Mouse (Mus musculus) stomach, postnatal 0 days (tissue): ENCODE data around the gene Gal3st2b. TPM values are rescaled to one million over a fixed set of nuclear protein-coding genes. Genes with fewer than 3 reads are reported as not detected.
"Not testable (repeated sequence)": the region's sequence is repeated elsewhere in the genome, so short reads cannot be mapped to it uniquely, and the experiment has no call there.

ENCODE experiments used
- ATAC-seq: fragments of 200-750 bp; cut with Nextera tagmentation; 2 replicates; pipeline ENCODE4 v1.8.0; 2017; ENCODE audit not compliant: low FRiP score, low TSS enrichment
- DNase-seq: peaks from one replicate; pipeline ENCODE4 v3.0.0-alpha.2; 2016; ENCODE audit warnings: low spot score
- H3K27ac ChIP-seq: fragments of 300-500 bp; sonication (generic); replicated peaks from 2 replicates; pipeline ENCODE4 v1.5.1; 2014; ENCODE audit warnings: mild to moderate bottlenecking, control low read depth
- H3K27me3 ChIP-seq: fragments of 300-500 bp; sonication (generic); 2 replicates; pipeline ENCODE4 v1.6.1; 2014; ENCODE audit warnings: low read length; ENCODE audit not compliant: control insufficient read depth, insufficient read depth
- H3K36me3 ChIP-seq: fragments of 300-500 bp; sonication (generic); 2 replicates; pipeline ENCODE4 v1.6.1; 2014; ENCODE audit warnings: low read length, mixed read lengths; ENCODE audit not compliant: control insufficient read depth, insufficient read depth
- H3K4me1 ChIP-seq: fragments of 300-500 bp; sonication (generic); replicated peaks from 2 replicates; pipeline ENCODE4 v1.6.1; 2014; ENCODE audit warnings: antibody characterized with exemption; ENCODE audit not compliant: control insufficient read depth, insufficient read depth
- H3K4me2 ChIP-seq: fragments of 300-500 bp; sonication (generic); replicated peaks from 2 replicates; pipeline ENCODE4 v1.6.1; 2014; ENCODE audit warnings: low read depth, mild to moderate bottlenecking, control low read depth, moderate library complexity
- H3K4me3 ChIP-seq: fragments of 300-500 bp; sonication (generic); 2 replicates; pipeline ENCODE4 v1.5.1; 2014; ENCODE audit warnings: low read depth, low read length, control low read depth
- H3K9ac ChIP-seq: fragments of 300-500 bp; sonication (generic); 2 replicates; pipeline ENCODE4 v1.6.1; 2014; ENCODE audit warnings: mild to moderate bottlenecking, low read length, control low read depth, mixed read lengths
- H3K9me3 ChIP-seq: fragments of 300-500 bp; sonication (generic); 2 replicates; pipeline ENCODE4 v1.6.1; 2016; ENCODE audit warnings: low read length; ENCODE audit not compliant: control insufficient read depth
- CTCF ChIP-seq: IDR thresholded peaks from 2 replicates; pipeline ENCODE4 v1.5.1; 2016; ENCODE audit warnings: antibody characterized with exemption, low read depth, mild to moderate bottlenecking, moderate library complexity
- EP300 ChIP-seq: optimal IDR thresholded peaks from 2 replicates; pipeline ENCODE3; 2016; ENCODE audit warnings: antibody characterized with exemption
- WGBS: fragments of 180-500 bp; shearing (Covaris S2); extraction: QIAGEN DNeasy Blood & Tissue Kit; methylation state at CpG from one replicate; pipeline ENCODE4 v1.1.7; 2014; 5-methylcytosine and 5-hydroxymethylcytosine counted together
- polyA plus RNA-seq: library from polyadenylated mRNA; unstranded; fragments of >200 nt; fragmentation: Nextera tagmentation; extraction: Ambion mirVana; gene quantifications from 2 replicates; pipeline ENCODE4 v1.2.1, GENCODE M21; 2015

Gene Gal3st2b
- polyA plus RNA-seq, 1 experiment from 2014 or later, result 0.07 TPM

DNA sequence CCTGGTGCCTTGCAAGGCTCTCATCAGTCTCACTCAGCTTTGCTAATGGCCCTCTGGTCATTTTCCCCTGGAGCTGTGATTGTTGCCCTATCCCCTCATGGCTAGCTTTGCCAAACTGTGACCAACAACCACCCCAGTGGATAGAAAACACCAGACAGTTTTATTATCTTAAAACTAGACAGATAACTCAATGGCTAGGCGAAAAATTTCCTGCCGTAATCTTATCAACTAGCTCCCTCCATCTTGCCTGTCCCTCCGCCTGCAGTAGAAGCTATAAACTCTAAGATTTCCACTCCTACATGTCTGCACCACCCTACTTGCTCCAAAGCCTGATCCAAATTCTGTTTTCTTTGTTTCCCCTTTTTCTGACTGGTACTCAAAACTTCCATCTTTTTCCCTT lies 68.1 kb downstream of the Gal3st2b start:
- H3K4me3 ChIP-seq, result no peak overlapping the region
- no peak for ATAC-seq

DNA sequence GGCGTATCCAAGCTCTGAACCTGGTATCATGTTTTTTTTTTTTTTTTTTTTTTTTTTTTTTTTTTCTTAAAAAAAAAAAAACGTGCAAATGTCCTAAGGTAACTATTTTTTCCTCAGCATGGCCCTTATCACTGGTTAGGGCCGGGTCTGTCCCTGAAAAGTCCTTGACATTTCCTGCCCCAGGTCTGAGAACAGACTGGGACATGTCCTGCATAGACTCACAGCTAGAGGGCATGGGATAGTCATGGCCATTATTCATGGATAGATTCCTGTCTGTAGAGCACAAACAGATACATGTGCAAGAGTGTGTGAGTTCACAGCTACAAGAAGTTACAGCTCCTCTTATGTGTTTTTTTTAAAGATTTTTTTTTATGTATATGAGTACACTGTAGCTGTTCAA lies 70.7 kb downstream of the Gal3st2b start:
- TF ChIP-seq CTCF (peak; percentile 20; the same call in 1 of the 2 replicates), EP300 (no peak)
- H3K4me1 ChIP-seq, result no peaks in the 10 kb centered on the region
- H3K9ac ChIP-seq, result no peak overlapping the region
- H3K36me3 ChIP-seq, result no peaks in the 10 kb centered on the region
- H3K27ac ChIP-seq, result no peak overlapping the region
- no peak for ATAC-seq
- no peak for DNase-seq
- H3K9me3 ChIP-seq, result no peaks in the 10 kb centered on the region
- 58% methylated on average over 3 of the region's 3 CpGs for WGBS
- H3K4me3 ChIP-seq, result no peak overlapping the region
- H3K4me2 ChIP-seq, result no peak overlapping the region
- no peaks in the 10 kb centered on the region for H3K27me3 ChIP-seq

More for the DNA sequence above, 68.1 kb downstream of the Gal3st2b start:
- WGBS, result 83% methylated on average over 3 of the region's 3 CpGs
- DNase-seq, result no peak
- no peaks in the 10 kb centered on the region for H3K27me3 ChIP-seq
- H3K4me1 ChIP-seq, result no peaks in the 10 kb centered on the region
- no peak overlapping the region for H3K9ac ChIP-seq
- no peak overlapping the region for H3K27ac ChIP-seq
- no peaks in the 10 kb centered on the region for H3K9me3 ChIP-seq
- TF ChIP-seq CTCF (no peak), EP300 (no peak)
- H3K36me3 ChIP-seq, result no peaks in the 10 kb centered on the region
- H3K4me2 ChIP-seq, result no peak overlapping the region

DNA sequence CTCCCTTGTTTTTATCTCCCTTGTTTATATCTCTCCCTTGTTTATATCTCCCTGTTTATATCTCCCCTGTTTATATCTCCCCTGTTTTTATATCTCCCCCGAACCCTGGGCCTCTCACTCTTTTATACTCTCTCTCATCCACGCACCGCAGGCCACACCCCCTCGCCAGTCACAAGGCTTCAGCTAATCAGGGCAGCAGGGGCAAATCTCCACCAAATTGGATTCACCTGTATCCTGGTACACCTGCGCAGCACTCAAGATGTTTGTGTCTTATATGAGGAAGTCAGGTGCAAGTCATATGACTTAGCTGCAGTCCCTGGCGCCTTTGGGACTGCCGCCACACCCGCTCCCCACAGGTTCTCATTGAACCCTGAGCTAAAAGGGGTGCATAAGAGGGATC lies 72.1 kb downstream of the Gal3st2b start, which contains the start of gene Gal3st2c:
TSS of gene Gal3st2c (plus strand) at position 301 of the 400 bp plus-strand sequence.
- WGBS, result 91% methylated on average over 7 of the region's 8 CpGs
- not testable (repeated sequence) for H3K36me3 ChIP-seq, H3K9me3 ChIP-seq

DNA sequence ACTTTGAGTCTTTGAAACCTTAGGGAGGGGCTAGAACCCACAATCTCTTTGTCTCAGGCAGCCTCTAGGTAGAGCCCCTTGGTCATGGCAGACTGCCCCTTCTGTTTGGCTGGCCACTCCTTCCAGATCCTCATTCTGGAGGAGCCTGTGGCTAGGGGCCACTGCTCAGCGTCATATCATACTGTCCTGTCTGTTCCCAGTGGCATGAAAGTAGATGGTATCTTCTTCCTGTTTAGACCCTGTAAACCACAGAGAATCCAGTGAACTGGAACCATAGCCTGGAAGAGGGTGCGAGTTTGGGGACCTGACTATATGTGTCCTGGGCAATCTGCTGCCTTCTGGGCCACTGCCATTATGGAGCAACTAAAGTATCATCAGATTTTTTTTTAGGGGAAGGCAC lies 73.0 kb downstream of the Gal3st2b start:
- not testable (repeated sequence) for ATAC-seq, DNase-seq, H3K27me3 ChIP-seq, H3K4me2 ChIP-seq, H3K4me1 ChIP-seq, H3K4me3 ChIP-seq, H3K9me3 ChIP-seq, H3K36me3 ChIP-seq, H3K9ac ChIP-seq, H3K27ac ChIP-seq
- 74% methylated on average over 2 of the region's 2 CpGs for WGBS

More for the DNA sequence above, 72.1 kb downstream of the Gal3st2b start, which contains the start of gene Gal3st2c:
- H3K9ac ChIP-seq, ATAC-seq, H3K4me2 ChIP-seq, H3K27me3 ChIP-seq, DNase-seq, H3K4me3 ChIP-seq, H3K27ac ChIP-seq, H3K4me1 ChIP-seq: not testable (repeated sequence)

DNA sequence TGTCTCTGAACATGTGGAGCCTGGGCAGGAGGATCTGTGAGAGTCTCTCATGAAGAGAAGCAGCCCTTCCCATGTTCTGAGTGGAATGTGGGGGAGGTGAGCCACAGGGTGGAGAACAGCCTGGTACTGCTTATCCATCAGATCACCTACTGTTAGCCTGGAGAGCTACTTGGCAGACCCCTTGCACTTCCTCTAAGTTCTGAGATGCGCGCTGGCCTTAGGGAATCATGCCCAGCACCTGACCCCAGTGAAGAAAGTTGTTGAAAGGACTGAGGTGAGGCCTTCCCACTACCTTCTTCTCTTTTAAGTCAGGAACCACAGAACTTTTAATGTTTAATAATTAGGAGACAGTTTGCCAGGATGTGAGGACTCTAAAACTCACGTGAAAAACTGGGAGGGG lies 73.4 kb downstream of the Gal3st2b start:
- not testable (repeated sequence) for DNase-seq, H3K27ac ChIP-seq, ATAC-seq, H3K4me2 ChIP-seq, H3K4me3 ChIP-seq, H3K36me3 ChIP-seq, H3K27me3 ChIP-seq, H3K9ac ChIP-seq, H3K4me1 ChIP-seq, H3K9me3 ChIP-seq
- 81% methylated on average over 3 of the region's 3 CpGs for WGBS

Other genes starting within 250 kb of the Gal3st2b start
- 66.9 and 69.9 TPM in 2 replicates for gene Bok, start 232.7 kb upstream of the Gal3st2b start, polyA plus RNA-seq
- 61.7 and 63.0 TPM in 2 replicates for gene Atg4b, start 166.8 kb upstream of the Gal3st2b start, polyA plus RNA-seq
- 47.8 and 52.3 TPM in 2 replicates for gene Thap4, start 163.4 kb upstream of the Gal3st2b start, polyA plus RNA-seq
- gene Dtymk, start 116.4 kb upstream of the Gal3st2b start, polyA plus RNA-seq, result 108 and 110 TPM in 2 replicates
- gene Ing5, start 114.3 kb upstream of the Gal3st2b start, polyA plus RNA-seq, result 9.3 and 10.4 TPM in 2 replicates
- gene D2hgdh, start 93.4 kb upstream of the Gal3st2b start, polyA plus RNA-seq, result 7.5 and 8.6 TPM in 2 replicates
- gene Gal3st2, start 57.0 kb upstream of the Gal3st2b start, polyA plus RNA-seq, result 0.07 and 0.08 TPM in 2 replicates
- gene Gal3st2c, start 72.2 kb downstream of the Gal3st2b start, polyA plus RNA-seq, result 0.01 TPM in 1 of 2 replicates, not detected in the other
- gene Neu4, start 102.1 kb downstream of the Gal3st2b start, polyA plus RNA-seq, result not detected in 2 replicates
- 0.05 TPM in 1 of 2 replicates, not detected in the other for gene Pdcd1, start 134.2 kb downstream of the Gal3st2b start, polyA plus RNA-seq